Mouse (Mus musculus) heart, adult 2 months (tissue): ENCODE results near the gene Tank. TPM values are rescaled to one million over a fixed set of nuclear protein-coding genes. Genes with fewer than 3 reads are reported as not detected.

Source experiments
- DNase-seq, 2 experiments: peaks; one replicate each; pipeline ENCODE4 v3.0.0; 2021
- H3K27ac ChIP-seq: fragments of 200-600 bp; 2 replicates; pipeline ENCODE4 v1.8.1; 2022
- H3K27me3 ChIP-seq: fragments of 200-500 bp; 2 replicates; pipeline ENCODE4 v1.6.1; 2012; ENCODE audit warnings: mild to moderate bottlenecking, low read length, inconsistent platforms, mixed read lengths; ENCODE audit not compliant: control insufficient read depth, insufficient read depth
- H3K36me3 ChIP-seq: fragments of 200-500 bp; 2 replicates; pipeline ENCODE4 v1.6.1; 2012; ENCODE audit warnings: low read length, inconsistent platforms; ENCODE audit not compliant: control insufficient read depth, insufficient read depth
- H3K4me1 ChIP-seq: fragments of 200-500 bp; 2 replicates; pipeline ENCODE4 v1.6.1; 2011; ENCODE audit warnings: low read length; ENCODE audit not compliant: control insufficient read depth, insufficient read depth
- H3K4me3 ChIP-seq: fragments of 200-600 bp; 2 replicates; pipeline ENCODE4 v1.8.1; 2022
- H3K79me2 ChIP-seq: fragments of 200-500 bp; replicated peaks from 2 replicates; pipeline ENCODE4 v1.6.1; 2012; ENCODE audit warnings: mild to moderate bottlenecking, inconsistent platforms, low read length, moderate library complexity, mixed read lengths; ENCODE audit not compliant: control insufficient read depth, insufficient read depth
- H3K9ac ChIP-seq: fragments of 200-500 bp; 2 replicates; pipeline ENCODE4 v1.6.1; 2012; ENCODE audit warnings: low read depth, mild to moderate bottlenecking, control low read depth, inconsistent platforms, low read length, mixed read lengths
- CTCF ChIP-seq: fragments of 200-600 bp; IDR thresholded peaks from 2 replicates; pipeline ENCODE4 v1.8.1; 2022; ENCODE audit warnings: antibody characterized with exemption, mild to moderate bottlenecking, moderate library complexity
- EP300 ChIP-seq: fragments of 200-500 bp; IDR thresholded peaks from 2 replicates; pipeline ENCODE4 v1.6.1; 2011; ENCODE audit warnings: low read depth, low read length, control low read depth; ENCODE audit not compliant: insufficient read depth
- POLR2A ChIP-seq: fragments of 200-500 bp; IDR thresholded peaks from 2 replicates; pipeline ENCODE4 v1.6.1; 2011; ENCODE audit warnings: mild to moderate bottlenecking, low read depth, low read length, control low read depth; ENCODE audit not compliant: insufficient read depth
- WGBS: fragments of 180-500 bp; shearing (Covaris S2); methylation state at CpG from one replicate; pipeline ENCODE4 v1.1.7; 2018; 5-methylcytosine and 5-hydroxymethylcytosine counted together
- intact Hi-C: fragments of 180-260 bp; cut with DNase I; formaldehyde crosslinking; loops from one replicate; pipeline ENCODE4 v1.15.1; 2025
- polyA plus RNA-seq: library from polyadenylated mRNA; depleted of rRNA; stranded (reverse); fragments of >200 nt; gene quantifications from 2 replicates; pipeline ENCODE4 v1.2.3, GENCODE M21; 2012
- total RNA-seq, 2 experiments: library from RNA; stranded (reverse); gene quantifications; 2 replicates each; pipeline ENCODE4 v1.2.3; 2021

The Tank gene
- total and polyA plus RNA-seq, 3 experiments: 6.2 to 19.9 (median 18.7) TPM

- WGBS: 2% methylated on average over 46 of the region's 46 CpGs
- intact Hi-C loops: no loop called here
- H3K27ac ChIP-seq: no peak overlapping the region
- no peaks in the 10 kb centered on the region for H3K36me3 ChIP-seq
- peak; percentile 15 to 41 for DNase-seq
- no peaks in the 10 kb centered on the region for H3K79me2 ChIP-seq
- peak overlapping the region; percentile 32 for H3K9ac ChIP-seq
- H3K27me3 ChIP-seq: no peaks in the 10 kb centered on the region
- no peaks in the 10 kb centered on the region; the same call in 1 of the 2 replicates for H3K4me1 ChIP-seq
- peak overlapping the region; percentile 63 for H3K4me3 ChIP-seq
- TF ChIP-seq POLR2A (no peak), EP300 (no peak), CTCF (no peak)
These were observed 77.2 kb downstream of the Tank start for GRCm38 (mm10) chr2:61655382-61656281.

- peak; percentile 48 to 65 for DNase-seq
- TF ChIP-seq EP300 (no peak), CTCF (peak; percentile 8; the same call in 1 of the 2 replicates)
- intact Hi-C loops: no loop called here
- H3K4me1 ChIP-seq: no peaks in the 10 kb centered on the region; the same call in 1 of the 2 replicates
- peak overlapping the region; percentile 63 for H3K4me3 ChIP-seq
- no peaks in the 10 kb centered on the region for H3K27me3 ChIP-seq
- H3K9ac ChIP-seq: peak overlapping the region; percentile 71
- 9% methylated on average over 79 of the region's 85 CpGs for WGBS
- no peak overlapping the region for H3K27ac ChIP-seq
- H3K79me2 ChIP-seq: no peaks in the 10 kb centered on the region
- no peaks in the 10 kb centered on the region for H3K36me3 ChIP-seq
These were observed 78.3 kb downstream of the Tank start for GRCm38 (mm10) chr2:61656421-61657411.

- Histone ChIP-seq H3K4me1 (peaks cover 1% of the 10 kb centered on the region), H3K27me3 (no peaks in the 10 kb centered on the region), H3K4me3 (no peak overlapping the region), H3K79me2 (no peaks in the 10 kb centered on the region), H3K27ac (no peak overlapping the region), H3K9ac (no peak overlapping the region), H3K36me3 (no peaks in the 10 kb centered on the region)
- WGBS: 88% methylated on average over 2 of the region's 2 CpGs
- TF ChIP-seq EP300 (no peak), POLR2A (no peak), CTCF (no peak)
- intact Hi-C loops: no loop called here
- no peak for DNase-seq
These were observed 80.9 kb downstream of the Tank start for GRCm38 (mm10) chr2:61659254-61659653.

GRCm38 (mm10) chr2:61662833-61663232 lies 84.4 kb downstream of the Tank start:
- Histone ChIP-seq H3K27me3 (no peaks in the 10 kb centered on the region), H3K79me2 (no peaks in the 10 kb centered on the region), H3K4me1 (peaks cover 1% of the 10 kb centered on the region), H3K27ac (peak overlapping the region; percentile 38), H3K36me3 (no peaks in the 10 kb centered on the region), H3K4me3 (no peak overlapping the region), H3K9ac (no peak overlapping the region)
- TF ChIP-seq POLR2A (0 out of 2 replicates have a peak, but pooled peaks have one; percentile 14), CTCF (no peak)
- intact Hi-C loops: loop anchor here (10.0 kb wide), 1 partner anchor 152 kb away; no protein-coding TSS in a partner anchor
- 41% methylated on average over 10 of the region's 10 CpGs for WGBS
- no peak for DNase-seq

- intact Hi-C loops: loop anchor here (10.0 kb wide), 1 partner anchor 151 kb away; no protein-coding TSS in a partner anchor
- TF ChIP-seq EP300: no peak
- no peak for TF ChIP-seq POLR2A
- TF ChIP-seq CTCF: no peak
- Histone ChIP-seq H3K36me3 (no peaks in the 10 kb centered on the region), H3K4me3 (no peak overlapping the region), H3K9ac (no peak overlapping the region), H3K27ac (no peak overlapping the region), H3K4me1 (peaks cover 1% of the 10 kb centered on the region), H3K79me2 (no peaks in the 10 kb centered on the region), H3K27me3 (no peaks in the 10 kb centered on the region)
- no peak for DNase-seq
- WGBS: 43% methylated on average over 10 of the region's 10 CpGs
These were observed 85.3 kb downstream of the Tank start for GRCm38 (mm10) chr2:61663573-61664241.
